Mouse (Mus musculus): ENCODE data around the gene Tmem98. TPM values are rescaled to one million over a fixed set of nuclear protein-coding genes. Genes with fewer than 3 reads are reported as not detected.

Tmem98 gene
- polyA plus RNA-seq, 1 experiment = 34.0 TPM

GRCm38 (mm10) chr11:80771596-80772250 is 38.3 kb upstream of the Tmem98 start:
- no peak for TF ChIP-seq POLR2A (IDR thresholded peaks at IDR 0.05; ENCODE audit: borderline replicate concordance, insufficient read depth, low read length)
- Histone ChIP-seq H3K27ac (ENCODE audit: insufficient read depth, low read length) (no peak overlapping the region), H3K4me1 (ENCODE audit: control insufficient read depth, insufficient read depth, low read length) (no peaks in the 10 kb centered on the region), H3K27me3 (ENCODE audit: control insufficient read depth, insufficient read depth, low read length) (no peaks in the 10 kb centered on the region), H3K4me3 (replicated peaks; ENCODE audit: insufficient read depth, low read depth, low read length) (no peak overlapping the region)
- DNase-seq = no peak
- 75% methylated on average over 5 of the region's 5 CpGs for WGBS

GRCm38 (mm10) chr11:80772595-80773210 is 37.3 kb upstream of the Tmem98 start:
- Histone ChIP-seq H3K4me3 (replicated peaks; ENCODE audit: insufficient read depth, low read depth, low read length) (no peak overlapping the region), H3K4me1 (ENCODE audit: control insufficient read depth, insufficient read depth, low read length) (no peaks in the 10 kb centered on the region), H3K27ac (ENCODE audit: insufficient read depth, low read length) (no peak overlapping the region), H3K27me3 (ENCODE audit: control insufficient read depth, insufficient read depth, low read length) (no peaks in the 10 kb centered on the region)
- DNase-seq = no peak
- TF ChIP-seq POLR2A (IDR thresholded peaks at IDR 0.05; ENCODE audit: borderline replicate concordance, insufficient read depth, low read length) = no peak
- TF ChIP-seq CTCF (IDR thresholded peaks at IDR 0.05; ENCODE audit: borderline replicate concordance, insufficient read depth, low read depth, low read length) = no peak
- 82% methylated on average over 6 of the region's 6 CpGs for WGBS

- TF ChIP-seq POLR2A (IDR thresholded peaks at IDR 0.05; ENCODE audit: borderline replicate concordance, insufficient read depth, low read length) (no peak), CTCF (IDR thresholded peaks at IDR 0.05; ENCODE audit: borderline replicate concordance, insufficient read depth, low read depth, low read length) (no peak)
- H3K27me3 ChIP-seq (ENCODE audit: control insufficient read depth, insufficient read depth, low read length) = no peaks in the 10 kb centered on the region
These were observed 34.4 kb upstream of the Tmem98 start for GRCm38 (mm10) chr11:80775535-80775934.

GRCm38 (mm10) chr11:80777708-80778107 is 32.3 kb upstream of the Tmem98 start:
- H3K4me1 ChIP-seq (ENCODE audit: control insufficient read depth, insufficient read depth, low read length) = 0 out of 2 replicates have a peak, but pooled peaks cover 3% of the 10 kb centered on the region
- WGBS = 93% methylated on average over 2 of the region's 2 CpGs

More at GRCm38 (mm10) chr11:80775535-80775934, 34.4 kb upstream of the Tmem98 start:
- H3K27ac ChIP-seq (ENCODE audit: insufficient read depth, low read length) = no peak overlapping the region
- 0 out of 2 replicates have a peak, but pooled peaks cover 3% of the 10 kb centered on the region for H3K4me1 ChIP-seq (ENCODE audit: control insufficient read depth, insufficient read depth, low read length)
- DNase-seq = no peak
- 86% methylated on average over 3 of the region's 3 CpGs for WGBS
- H3K4me3 ChIP-seq (replicated peaks; ENCODE audit: insufficient read depth, low read depth, low read length) = no peak overlapping the region

GRCm38 (mm10) chr11:80778157-80778556 is 31.8 kb upstream of the Tmem98 start:
- Histone ChIP-seq H3K27ac (ENCODE audit: insufficient read depth, low read length) (no peak overlapping the region), H3K4me3 (replicated peaks; ENCODE audit: insufficient read depth, low read depth, low read length) (no peak overlapping the region), H3K27me3 (ENCODE audit: control insufficient read depth, insufficient read depth, low read length) (no peaks in the 10 kb centered on the region), H3K4me1 (ENCODE audit: control insufficient read depth, insufficient read depth, low read length) (0 out of 2 replicates have a peak, but pooled peaks cover 3% of the 10 kb centered on the region)
- no peak for DNase-seq
- no peak for TF ChIP-seq CTCF (IDR thresholded peaks at IDR 0.05; ENCODE audit: borderline replicate concordance, insufficient read depth, low read depth, low read length)
- TF ChIP-seq POLR2A (IDR thresholded peaks at IDR 0.05; ENCODE audit: borderline replicate concordance, insufficient read depth, low read length) = no peak
- WGBS = 76% methylated on average over 6 of the region's 6 CpGs

More at GRCm38 (mm10) chr11:80777708-80778107, 32.3 kb upstream of the Tmem98 start:
- Histone ChIP-seq H3K27ac (ENCODE audit: insufficient read depth, low read length) (no peak overlapping the region), H3K4me3 (replicated peaks; ENCODE audit: insufficient read depth, low read depth, low read length) (no peak overlapping the region), H3K27me3 (ENCODE audit: control insufficient read depth, insufficient read depth, low read length) (no peaks in the 10 kb centered on the region)
- TF ChIP-seq POLR2A (IDR thresholded peaks at IDR 0.05; ENCODE audit: borderline replicate concordance, insufficient read depth, low read length) (no peak), CTCF (IDR thresholded peaks at IDR 0.05; ENCODE audit: borderline replicate concordance, insufficient read depth, low read depth, low read length) (no peak)
- no peak for DNase-seq

- Histone ChIP-seq H3K27ac (ENCODE audit: insufficient read depth, low read length) (no peak overlapping the region), H3K27me3 (ENCODE audit: control insufficient read depth, insufficient read depth, low read length) (no peaks in the 10 kb centered on the region), H3K4me1 (ENCODE audit: control insufficient read depth, insufficient read depth, low read length) (0 out of 2 replicates have a peak, but pooled peaks cover 3% of the 10 kb centered on the region), H3K4me3 (replicated peaks; ENCODE audit: insufficient read depth, low read depth, low read length) (peak overlapping the region; percentile 100)
- WGBS = 3% methylated on average over 18 of the region's 18 CpGs
- DNase-seq = peak in 1 of 2 experiments; percentile 7
- TF ChIP-seq CTCF (IDR thresholded peaks at IDR 0.05; ENCODE audit: borderline replicate concordance, insufficient read depth, low read depth, low read length) (no peak), POLR2A (IDR thresholded peaks at IDR 0.05; ENCODE audit: borderline replicate concordance, insufficient read depth, low read length) (no peak)
These were observed 31.0 kb upstream of the Tmem98 start for GRCm38 (mm10) chr11:80778916-80779526.

GRCm38 (mm10) chr11:80779527-80780344 is 30.2 kb upstream of the Tmem98 start, which contains the start of gene Myo1d:
Gene Myo1d (minus strand): TSS chr11:80780025.
- H3K27ac ChIP-seq (ENCODE audit: insufficient read depth, low read length) = no peak within 1 kb of the TSS
- DNase-seq = peak; percentile 89
- TF ChIP-seq CTCF (IDR thresholded peaks at IDR 0.05; ENCODE audit: borderline replicate concordance, insufficient read depth, low read depth, low read length) (peak; percentile 75), POLR2A (IDR thresholded peaks at IDR 0.05; ENCODE audit: borderline replicate concordance, insufficient read depth, low read length) (peak; percentile 51; the same call in 1 of the 2 replicates)
- 0 out of 2 replicates have a peak, but pooled peaks cover 3% of the 10 kb centered on the region for H3K4me1 ChIP-seq (ENCODE audit: control insufficient read depth, insufficient read depth, low read length)
- peak within 1 kb of the TSS; percentile 100 for H3K4me3 ChIP-seq (replicated peaks; ENCODE audit: insufficient read depth, low read depth, low read length)
- no peaks in the 10 kb centered on the region for H3K27me3 ChIP-seq (ENCODE audit: control insufficient read depth, insufficient read depth, low read length)
- WGBS = under 1% methylated on average over 71 of the region's 87 CpGs

All from cerebellum, adult 2 months (tissue).